Comparison of ENCODE assay signal across 19 mouse cellular contexts in genomic region chrX:13636398-13636797, GRCm38 (mm10). TPM values are rescaled to one million over a fixed set of nuclear protein-coding genes. Genes with fewer than 3 reads are reported as not detected.
DNase-seq lines count a peak whose midpoint lies in the region; ATAC-seq lines count a peak whose summit lies in the region.
"Had no signal": no experiment of that assay in that cellular context is flagged by ENCODE, and none has a peak within 500 bp of the region (broad histone marks: within the 10 kb centered on the region; RNA-seq: fewer than 3 reads in every experiment).

No protein-coding gene starts in this region.

- peak; percentile 94 for ATAC-seq in granulocyte monocyte progenitor cell, adult 5-6 weeks (replicated peaks; ENCODE audit: poor library complexity, severe bottlenecking)
- ATAC-seq in monocyte, adult 5-6 weeks (replicated peaks; ENCODE audit: insufficient number of reproducible peaks, low FRiP score, low TSS enrichment, poor library complexity, severe bottlenecking), result 0 out of 2 replicates have a peak, but pooled peaks have one; percentile 35
- ATAC-seq in activated CD4-positive, CD25-positive, alpha-beta regulatory T cell, adult 4 months, result no peak
- ATAC-seq: forebrain, embryonic 14.5 days; hindbrain, postnatal 0 days had no signal

- DNase-seq in layer of hippocampus, adult 9-11 months, result peak; percentile 35
- no peak for DNase-seq in layer of hippocampus, postnatal 14 days (ENCODE audit: low spot score in 2 of 2)
- DNase-seq in A20 (ENCODE audit: low read depth, low spot score), result peak; percentile 19
- no peak for DNase-seq in retina, embryonic 14.5 days (ENCODE audit: low spot score)
- DNase-seq in adrenal gland, postnatal 4 days (ENCODE audit: low spot score in 2 of 2), result no peak
- DNase-seq: adrenal gland, postnatal 10 days; cerebellum, adult 18-20 months; cerebellum, adult 9-11 months; cerebellum, postnatal 36 days; gastrocnemius, postnatal 10 days; heart, postnatal 10 days; heart, postnatal 4 days had no signal

RNA-seq across cellular contexts. Expression of gene Gpr34, which starts 4.5 kb away (rescaled TPM):
- 10 to 100 TPM; 11.1 to 17.5 TPM for total RNA-seq in layer of hippocampus, postnatal 14 days (2021)
- not detected in 2 replicates for total RNA-seq in granulocyte monocyte progenitor cell, adult 5-6 weeks (2014; fragmentation: Nextera tagmentation)
- total RNA-seq in granulocyte monocyte progenitor cell, adult 5-6 weeks (2017), result 1.4 TPM in 1 of 2 replicates, not detected in the other
- 1.2 to 6.0 TPM (median 3.8 TPM) in 3 replicates for total RNA-seq in monocyte, adult 5-6 weeks (2017)
- polyA plus RNA-seq in activated CD4-positive, CD25-positive, alpha-beta regulatory T cell, adult 4 months (2017; shearing (Covaris generic)), result 10 to 100 TPM; 19.6 to 22.7 TPM
- total RNA-seq in adrenal gland, postnatal 4 days (2021), result 1 to 10 TPM; 1.5 to 2.1 TPM
- total RNA-seq: ES-E14 had no signal
- polyA plus RNA-seq: erythroblast, embryonic 14.5 days had no signal

RNA-seq across cellular contexts. Expression of gene Gpr82, which starts 24.8 kb away (rescaled TPM):
- total RNA-seq in layer of hippocampus, postnatal 14 days (2021), result not detected
- total RNA-seq in granulocyte monocyte progenitor cell, adult 5-6 weeks (2014; fragmentation: Nextera tagmentation), result not detected in 2 replicates
- total RNA-seq in granulocyte monocyte progenitor cell, adult 5-6 weeks (2017), result not detected in 2 replicates
- total RNA-seq in monocyte, adult 5-6 weeks (2017), result 0.32 to 0.76 TPM (median 0.58 TPM) in 3 replicates
- under 1 TPM in 1 of 2 experiments, not detected in 1; 0.53 TPM for polyA plus RNA-seq in activated CD4-positive, CD25-positive, alpha-beta regulatory T cell, adult 4 months (2017; shearing (Covaris generic))
- not detected for total RNA-seq in adrenal gland, postnatal 4 days (2021)
- total RNA-seq: adrenal gland, postnatal 10 days; ES-E14; gastrocnemius, postnatal 10 days; heart, postnatal 10 days; heart, postnatal 4 days; hindbrain, postnatal 0 days had no signal
- polyA plus RNA-seq: erythroblast, embryonic 14.5 days had no signal

Comparison
In these comparisons a context has a peak if more than half of its experiments do, and no peak if none do; other contexts are left out.
1. DNase-seq: peak in layer of hippocampus, adult 9-11 months (single experiment) and A20 (single experiment); none in layer of hippocampus, postnatal 14 days (0 of 2), retina, embryonic 14.5 days (single experiment) and adrenal gland, postnatal 4 days (0 of 2).